Mouse (Mus musculus) G1E (cell line): Measurements from ENCODE around the gene Zfp668.

Experiments
- CTCF ChIP-seq: IDR thresholded peaks from 2 replicates; pipeline ENCODE4 v1.5.1; 2012; ENCODE audit warnings: low read depth, low read length, inconsistent platforms, mixed read lengths
- GATA1 ChIP-seq: IDR thresholded peaks from 2 replicates; pipeline ENCODE4 v1.6.1; 2012; ENCODE audit warnings: borderline replicate concordance, low read length, inconsistent platforms, mixed read lengths
- POLR2AphosphoS5 ChIP-seq: IDR thresholded peaks from 2 replicates; pipeline ENCODE4 v1.6.1; 2012; ENCODE audit warnings: low read depth, low read length, inconsistent platforms; ENCODE audit not compliant: insufficient replicate concordance
- TAL1 ChIP-seq: conservative IDR thresholded peaks from 2 replicates; pipeline ENCODE4 v1.6.1; 2012; ENCODE audit warnings: low read depth, low read length, inconsistent platforms, mixed read lengths

DNA sequence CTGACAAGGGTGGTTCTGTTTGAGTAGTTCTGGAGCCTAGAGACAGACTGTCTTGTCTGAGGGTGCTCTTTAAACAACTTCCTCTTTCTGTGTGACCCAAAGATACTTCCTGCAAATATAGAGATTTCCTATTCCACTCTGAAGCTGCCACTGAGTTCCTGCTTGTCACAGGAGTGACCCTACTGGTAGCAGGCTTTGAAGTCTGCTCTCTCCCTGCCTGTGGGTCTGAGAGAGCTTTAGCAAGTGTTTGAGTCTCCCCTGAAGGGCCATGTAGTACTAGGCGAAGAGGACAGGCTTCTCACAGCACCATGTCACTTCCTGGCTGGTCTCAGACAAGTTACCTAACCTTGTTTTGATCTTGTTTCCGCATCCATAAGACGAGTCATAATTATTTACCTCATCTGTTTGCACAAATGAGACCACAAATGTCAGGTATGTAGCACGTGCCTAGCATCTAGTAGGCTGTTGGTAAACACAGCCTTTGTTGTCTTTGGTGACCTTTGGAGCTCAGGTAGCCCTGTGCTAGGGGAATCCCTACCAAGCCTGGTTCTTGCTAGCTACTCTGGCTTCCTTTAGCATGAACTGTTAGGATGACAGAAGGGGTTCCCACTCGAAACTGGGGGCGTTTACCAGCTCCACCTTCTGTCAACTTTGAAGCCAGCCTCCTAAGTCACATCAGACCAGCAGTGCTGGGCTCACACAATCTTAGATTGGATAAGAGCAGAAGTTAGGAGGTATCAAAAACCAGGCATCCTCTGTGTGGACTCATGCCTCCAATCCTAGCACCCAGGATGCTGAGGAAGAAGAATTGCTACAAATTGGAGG is 46.0 kb upstream of the Zfp668 start:
- TF ChIP-seq POLR2AphosphoS5 (no peak), CTCF (no peak), GATA1 (no peak), TAL1 (no peak)
